Mouse (Mus musculus) limb, embryonic 14.5 days (tissue): ENCODE results near the gene Nr1i2. TPM values are rescaled to one million over a fixed set of nuclear protein-coding genes. Genes with fewer than 3 reads are reported as not detected.

ENCODE experiments used
- ATAC-seq: fragments of 200-750 bp; cut with Nextera tagmentation; 2 replicates; pipeline ENCODE4 v1.8.0; 2017; ENCODE audit warnings: low read depth, moderate number of reproducible peaks, moderate TSS enrichment; ENCODE audit not compliant: low FRiP score
- DNase-seq: peaks from one replicate; pipeline ENCODE4 v3.0.0-alpha.2; 2015; ENCODE audit warnings: low spot score
- H3K27ac ChIP-seq: fragments of 300-500 bp; sonication (generic); replicated peaks from 2 replicates; pipeline ENCODE4 v1.5.1; 2014; ENCODE audit warnings: low read depth, mild to moderate bottlenecking, low read length, moderate library complexity, mixed read lengths
- H3K27me3 ChIP-seq: fragments of 300-500 bp; sonication (generic); 2 replicates; pipeline ENCODE4 v1.6.1; 2014; ENCODE audit warnings: low read length, mixed read lengths; ENCODE audit not compliant: control insufficient read depth, insufficient read depth
- H3K36me3 ChIP-seq: fragments of 300-500 bp; sonication (generic); 2 replicates; pipeline ENCODE4 v1.6.1; 2014; ENCODE audit warnings: mild to moderate bottlenecking, low read length, moderate library complexity, mixed read lengths; ENCODE audit not compliant: control insufficient read depth, insufficient read depth
- H3K4me1 ChIP-seq: fragments of 300-500 bp; sonication (generic); 2 replicates; pipeline ENCODE4 v1.6.1; 2014; ENCODE audit warnings: antibody characterized with exemption, low read length, mixed read lengths; ENCODE audit not compliant: control insufficient read depth, insufficient read depth
- H3K4me2 ChIP-seq: fragments of 300-500 bp; sonication (generic); replicated peaks from 2 replicates; pipeline ENCODE4 v1.6.1; 2014; ENCODE audit warnings: low read depth, mild to moderate bottlenecking, low read length, moderate library complexity; ENCODE audit not compliant: severe bottlenecking
- H3K4me3 ChIP-seq: fragments of 300-500 bp; sonication (generic); replicated peaks from 2 replicates; pipeline ENCODE4 v1.5.1; 2014; ENCODE audit warnings: low read length
- H3K9ac ChIP-seq: fragments of 300-500 bp; sonication (generic); 2 replicates; pipeline ENCODE4 v1.6.1; 2014; ENCODE audit warnings: mild to moderate bottlenecking, low read depth, low read length, moderate library complexity; ENCODE audit not compliant: severe bottlenecking
- H3K9me3 ChIP-seq: fragments of 300-500 bp; sonication (generic); 2 replicates; pipeline ENCODE4 v1.6.1; 2016; ENCODE audit warnings: low read length; ENCODE audit not compliant: control insufficient read depth
- POLR2A ChIP-seq: fragments of 200-500 bp; IDR thresholded peaks from 2 replicates; pipeline ENCODE4 v1.8.0; 2012; ENCODE audit warnings: inconsistent platforms, mild to moderate bottlenecking, moderate library complexity, borderline replicate concordance; ENCODE audit not compliant: insufficient read depth, insufficient read length; ENCODE audit errors: extremely low read depth
- WGBS: fragments of 180-500 bp; shearing (Covaris S2); extraction: QIAGEN DNeasy Blood & Tissue Kit; methylation state at CpG from one replicate; pipeline ENCODE4 v1.1.7; 2014; 5-methylcytosine and 5-hydroxymethylcytosine counted together
- polyA plus RNA-seq, 2 experiments: library from polyadenylated mRNA; depleted of rRNA in 1 of 2; stranded (reverse) in 1 of 2; unstranded in 1 of 2; fragments of >200 nt; fragmentation: Nextera tagmentation in 1 of 2; extraction: Ambion mirVana in 1 of 2; gene quantifications; 2 replicates each; pipeline versions ENCODE4 v1.2.1 to v1.2.3; 2012 to 2014

The Nr1i2 gene
- polyA plus RNA-seq, 2 experiments: 0.03 TPM; not detected in 1

- no peak overlapping the region for H3K4me3 ChIP-seq
- no peak overlapping the region for H3K9ac ChIP-seq
- no peak for DNase-seq
- WGBS: 73% methylated on average over 11 of the region's 11 CpGs
- no peaks in the 10 kb centered on the region for H3K9me3 ChIP-seq
- H3K27ac ChIP-seq: no peak overlapping the region
- no peak overlapping the region for H3K4me2 ChIP-seq
- ATAC-seq: no peak
- TF ChIP-seq POLR2A: no peak
- no peaks in the 10 kb centered on the region for H3K36me3 ChIP-seq
- H3K27me3 ChIP-seq: no peaks in the 10 kb centered on the region
- no peaks in the 10 kb centered on the region for H3K4me1 ChIP-seq
These were observed 32.3 kb upstream of the Nr1i2 start for GRCm38 (mm10) chr16:38326778-38327397.

- H3K4me2 ChIP-seq: no peak overlapping the region
- no peaks in the 10 kb centered on the region for H3K36me3 ChIP-seq
- H3K27ac ChIP-seq: no peak overlapping the region
- DNase-seq (no peak), ATAC-seq (no peak)
- H3K4me1 ChIP-seq: no peaks in the 10 kb centered on the region
- H3K9ac ChIP-seq: no peak overlapping the region
- no peak overlapping the region for H3K4me3 ChIP-seq
- H3K27me3 ChIP-seq: no peaks in the 10 kb centered on the region
- no peaks in the 10 kb centered on the region for H3K9me3 ChIP-seq
- no peak for TF ChIP-seq POLR2A
- WGBS: 89% methylated on average over 15 of the region's 15 CpGs
These were observed 29.7 kb upstream of the Nr1i2 start for GRCm38 (mm10) chr16:38324311-38324710.

- no peak for TF ChIP-seq POLR2A
- H3K27me3 ChIP-seq: no peaks in the 10 kb centered on the region
- H3K4me2 ChIP-seq: peak overlapping the region; percentile 35
- H3K4me1 ChIP-seq: no peaks in the 10 kb centered on the region
- H3K36me3 ChIP-seq: no peaks in the 10 kb centered on the region
- H3K27ac ChIP-seq: no peak overlapping the region
- ATAC-seq (peak; percentile 53; the same call in 1 of the 2 replicates), DNase-seq (peak; percentile 52)
- H3K9ac ChIP-seq: no peak overlapping the region
- no peaks in the 10 kb centered on the region for H3K9me3 ChIP-seq
- 0 out of 2 replicates have a peak overlapping the region, but pooled peaks have one; percentile 8 for H3K4me3 ChIP-seq
- WGBS: 38% methylated on average over 17 of the region's 17 CpGs
These were observed 26.9 kb upstream of the Nr1i2 start for GRCm38 (mm10) chr16:38321452-38321935.

GRCm38 (mm10) chr16:38319087-38319486 is 24.5 kb upstream of the Nr1i2 start:
- Histone ChIP-seq H3K27me3 (no peaks in the 10 kb centered on the region), H3K27ac (no peak overlapping the region), H3K36me3 (no peaks in the 10 kb centered on the region), H3K4me1 (no peaks in the 10 kb centered on the region), H3K9ac (no peak overlapping the region), H3K9me3 (no peaks in the 10 kb centered on the region), H3K4me2 (no peak overlapping the region), H3K4me3 (no peak overlapping the region)
- WGBS: 92% methylated on average over 4 of the region's 4 CpGs
- DNase-seq (no peak), ATAC-seq (no peak)
- TF ChIP-seq POLR2A: no peak

- DNase-seq: no peak
These were observed 23.9 kb upstream of the Nr1i2 start for GRCm38 (mm10) chr16:38318492-38318891.

GRCm38 (mm10) chr16:38308195-38308594 is 13.6 kb upstream of the Nr1i2 start:
- no peak for ATAC-seq

More at GRCm38 (mm10) chr16:38318492-38318891, 23.9 kb upstream of the Nr1i2 start:
- H3K4me3 ChIP-seq: no peak overlapping the region
- H3K9me3 ChIP-seq: no peaks in the 10 kb centered on the region
- 81% methylated on average over 9 of the region's 9 CpGs for WGBS
- no peak overlapping the region for H3K27ac ChIP-seq
- ATAC-seq: no peak
- no peak overlapping the region for H3K9ac ChIP-seq
- TF ChIP-seq POLR2A: no peak
- no peaks in the 10 kb centered on the region for H3K27me3 ChIP-seq
- no peak overlapping the region for H3K4me2 ChIP-seq
- no peaks in the 10 kb centered on the region for H3K36me3 ChIP-seq
- no peaks in the 10 kb centered on the region for H3K4me1 ChIP-seq

More at GRCm38 (mm10) chr16:38308195-38308594, 13.6 kb upstream of the Nr1i2 start:
- WGBS: 78% methylated on average over 11 of the region's 11 CpGs
- Histone ChIP-seq H3K4me1 (peaks cover 19% of the 10 kb centered on the region), H3K27ac (no peak overlapping the region), H3K27me3 (no peaks in the 10 kb centered on the region), H3K4me3 (no peak overlapping the region), H3K4me2 (no peak overlapping the region), H3K9me3 (no peaks in the 10 kb centered on the region), H3K36me3 (no peaks in the 10 kb centered on the region), H3K9ac (no peak overlapping the region)
- DNase-seq: no peak
- TF ChIP-seq POLR2A: no peak
